Mouse (Mus musculus): Measurements from ENCODE around the gene Adnp. TPM values are rescaled to one million over a fixed set of nuclear protein-coding genes. Genes with fewer than 3 reads are reported as not detected.

Gene Adnp
- polyA plus RNA-seq, 1 experiment from 2014 or later: 3.4 TPM

GRCm38 (mm10) chr2:168137161-168137560 is 69.8 kb downstream of the Adnp start:
- H3K9ac ChIP-seq (replicated peaks; ENCODE audit: low read depth): no peak overlapping the region
- DNase-seq (ENCODE audit: low spot score) (no peak), ATAC-seq (no peak)
- TF ChIP-seq CTCF (IDR thresholded peaks at IDR 0.05) (no peak), EP300 (IDR thresholded peaks at IDR 0.05) (no peak)
- no peaks in the 10 kb centered on the region for H3K36me3 ChIP-seq (ENCODE audit: insufficient read depth, low read length)
- no peaks in the 10 kb centered on the region for H3K9me3 ChIP-seq (ENCODE audit: low read length)
- no peak overlapping the region for H3K4me3 ChIP-seq (ENCODE audit: low read depth, low read length)
- H3K27ac ChIP-seq (ENCODE audit: low read length): no peak overlapping the region
- 74% methylated on average over 15 of the region's 15 CpGs for WGBS
- no peaks in the 10 kb centered on the region for H3K4me1 ChIP-seq (ENCODE audit: insufficient read depth, low read depth, low read length)
- no peak overlapping the region for H3K4me2 ChIP-seq (replicated peaks; ENCODE audit: low read depth, low read length)
- no peaks in the 10 kb centered on the region for H3K27me3 ChIP-seq (replicated peaks; ENCODE audit: insufficient read depth, low read length)

Small RNA genes lying within 50 kb of the gene (microRNA-seq; reads per million reads assigned to microRNA genes)
- not detected for gene Gm24561

Other genes with a start within 250 kb of the Adnp start
- 1.00 and 1.1 TPM in 2 replicates for gene Ripor3, start 196.5 kb downstream of the Adnp start, polyA plus RNA-seq (2015; fragmentation: Nextera tagmentation; extraction: Ambion mirVana)
- 47.2 and 50.5 TPM in 2 replicates for gene Pard6b, start 126.1 kb downstream of the Adnp start, polyA plus RNA-seq (2015; fragmentation: Nextera tagmentation; extraction: Ambion mirVana)
- gene Gm20716, start 23.3 kb upstream of the Adnp start, polyA plus RNA-seq (2015; fragmentation: Nextera tagmentation; extraction: Ambion mirVana): 8.4 and 11.6 TPM in 2 replicates
- gene Dpm1, start 23.5 kb upstream of the Adnp start, polyA plus RNA-seq (2015; fragmentation: Nextera tagmentation; extraction: Ambion mirVana): 134 and 145 TPM in 2 replicates
- 5.6 and 5.9 TPM in 2 replicates for gene Mocs3, start 23.5 kb upstream of the Adnp start, polyA plus RNA-seq (2015; fragmentation: Nextera tagmentation; extraction: Ambion mirVana)
- 0.08 and 0.26 TPM in 2 replicates for gene Kcng1, start 74.6 kb upstream of the Adnp start, polyA plus RNA-seq (2015; fragmentation: Nextera tagmentation; extraction: Ambion mirVana)